Mouse (Mus musculus) inflammation-experienced regulatory T-cells, adult 16 weeks (primary cell): ENCODE data around the gene Izumo3. TPM values are rescaled to one million over a fixed set of nuclear protein-coding genes. Genes with fewer than 3 reads are reported as not detected.

ENCODE experiments used
- polyA plus RNA-seq: library from polyadenylated mRNA; unstranded; fragments of 100-300 nt; shearing (Covaris generic); gene quantifications from one replicate; pipeline ENCODE4 v1.2.1, GENCODE M21; 2017

Izumo3 gene
- not detected for polyA plus RNA-seq

GRCm38 (mm10) chr4:92147134-92147533, at the start of gene Izumo3:
Gene Izumo3, minus strand, starts transcription at chr4:92147234.

GRCm38 (mm10) chr4:92191649-92192048, 44.6 kb upstream of the Izumo3 start, which contains the start of gene Gm12666:
Gene Gm12666, minus strand, starts transcription at chr4:92191749.

Other genes with a start within 250 kb of the Izumo3 start
- gene Gm12666, start 44.5 kb upstream of the Izumo3 start, polyA plus RNA-seq = not detected